Mouse (Mus musculus) c-Kit-positive CD71-positive TER-119-negative erythroid progenitor cells, embryonic 14.5 days (primary cell): ENCODE results near the gene Sae1.
A peak's percentile ranks its signal among the peaks of the same experiment; 100 is the strongest.

Experiments used
- DNase-seq: peaks from one replicate; pipeline ENCODE4 v3.0.0-alpha.2; 2013; ENCODE audit warnings: low read depth

The Sae1 gene

DNA sequence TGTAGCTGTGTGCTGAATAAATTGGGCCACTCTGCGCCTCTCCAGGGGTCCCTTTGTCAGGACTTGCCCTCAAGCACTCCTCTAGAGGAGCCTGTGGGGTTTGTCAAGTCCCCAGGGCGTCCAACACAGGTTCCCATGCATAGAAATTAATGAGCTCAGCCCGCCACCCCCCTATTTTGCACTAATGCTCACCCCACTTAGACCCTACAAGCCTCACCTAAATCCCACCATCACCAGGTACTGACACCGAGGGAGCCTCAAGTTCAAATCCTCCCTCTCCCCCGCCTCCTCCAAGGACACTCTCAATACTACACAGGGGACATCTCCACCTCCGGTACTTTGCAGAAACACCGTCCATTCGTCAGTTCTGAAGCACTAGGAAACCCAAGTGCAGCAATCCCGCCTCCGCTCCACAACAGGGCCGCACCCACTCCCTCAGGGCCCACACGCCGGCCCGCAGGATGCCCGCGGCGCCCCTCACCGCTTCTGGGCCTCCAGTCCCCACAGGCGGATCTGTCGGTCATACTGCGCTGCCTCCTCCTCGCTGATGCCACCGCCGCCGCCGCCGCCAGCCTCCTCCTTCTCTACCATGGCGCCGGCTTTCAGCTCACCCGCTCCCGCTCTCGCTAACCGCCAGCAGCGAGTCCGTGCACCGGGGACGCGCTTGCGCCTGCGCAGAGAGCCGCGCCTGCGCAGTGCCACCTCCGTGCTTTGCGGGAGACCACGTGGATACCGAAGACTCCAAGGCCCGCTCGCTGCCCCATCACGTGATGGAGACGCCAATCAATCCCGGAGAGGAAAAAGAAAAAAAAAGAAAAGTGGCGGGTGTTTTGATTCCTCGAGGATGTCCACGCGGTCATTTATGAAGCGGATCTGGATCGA is at the start of gene Sae1:
Gene Sae1, minus strand, starts transcription at position 647 of the 882 bp plus-strand sequence.
- DNase-seq = peak; percentile 86

DNA sequence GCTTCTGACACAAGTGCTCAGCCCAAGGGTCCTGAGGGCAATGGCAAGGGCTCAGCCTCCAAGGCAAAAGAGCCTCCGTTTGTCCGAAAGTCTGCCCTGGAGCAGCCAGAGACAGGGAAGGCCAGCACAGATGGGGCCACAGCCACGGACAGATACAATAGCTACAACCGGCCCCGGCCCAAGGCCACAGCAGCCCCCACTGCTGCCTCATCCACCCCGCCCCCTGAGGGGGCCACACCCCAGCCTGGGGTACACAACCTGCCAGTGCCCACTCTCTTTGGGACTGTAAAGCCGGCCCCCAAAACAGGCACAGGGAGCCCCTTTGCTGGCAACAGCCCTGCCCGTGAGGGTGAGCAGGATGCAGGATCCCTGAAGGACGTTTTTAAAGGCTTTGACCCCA is 47.5 kb upstream of the Sae1 start:
- no peak for DNase-seq

DNA sequence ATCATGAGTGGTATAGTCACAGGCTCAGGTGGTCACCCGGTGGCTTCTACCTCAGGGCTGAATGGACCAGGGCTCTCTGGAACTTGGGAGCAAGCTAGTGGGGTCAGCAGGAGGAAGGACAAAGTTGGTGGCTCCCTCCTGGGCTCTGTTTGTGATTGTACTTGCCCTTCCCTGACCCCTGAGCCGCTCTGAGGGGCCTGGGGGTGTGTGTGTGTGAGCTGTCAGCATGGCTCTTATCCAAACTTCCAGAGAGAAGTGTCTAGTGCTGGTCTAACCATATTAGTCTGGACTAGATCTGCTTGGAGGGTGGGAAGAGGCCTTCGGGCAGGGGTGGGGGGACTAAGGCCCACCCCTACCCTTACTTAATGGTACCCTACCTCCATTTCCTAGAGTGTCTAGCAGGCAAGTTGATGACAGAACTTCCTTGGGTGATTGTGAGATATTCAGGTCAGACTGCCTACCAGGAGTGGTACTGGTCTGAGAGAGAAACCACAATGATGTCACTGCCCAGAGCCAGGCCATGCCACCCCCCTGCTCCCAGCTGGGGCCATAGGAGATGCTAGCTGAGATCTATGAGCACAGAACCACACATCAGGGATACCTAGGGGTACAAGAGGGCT is 45.9 kb upstream of the Sae1 start:
- DNase-seq = no peak

DNA sequence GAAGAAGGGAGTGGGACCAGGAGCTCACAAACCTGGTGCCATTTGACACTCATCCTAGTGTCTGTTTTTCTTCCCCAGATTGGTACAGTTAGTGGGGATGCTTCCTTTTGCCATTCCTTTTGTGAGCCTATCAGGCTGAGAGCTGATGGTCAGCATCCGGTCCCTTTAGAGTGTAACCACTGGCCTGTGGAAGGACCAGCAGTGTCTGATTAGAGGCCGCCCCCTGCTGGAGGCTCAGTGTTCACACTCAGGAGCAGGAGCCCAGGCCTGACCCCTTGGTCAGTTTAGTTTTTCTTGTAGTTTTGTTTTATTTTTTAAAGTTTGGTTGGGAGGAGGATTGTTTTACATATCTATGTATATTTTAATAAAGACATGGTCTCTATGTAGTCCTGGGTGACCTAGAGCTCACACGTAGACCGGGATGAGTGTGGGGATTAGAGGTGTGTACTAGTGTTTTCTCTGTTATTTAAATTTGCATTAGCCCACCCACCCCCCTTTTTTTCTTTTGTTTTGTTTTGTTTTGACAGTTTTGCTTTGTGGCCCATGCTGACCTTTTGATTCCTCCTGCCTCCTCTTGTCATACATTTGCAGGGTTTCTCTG is 38.6 kb upstream of the Sae1 start:
- no peak for DNase-seq

GRCm38 (mm10) chr7:16425721-16426120 is 38.1 kb upstream of the Sae1 start:
- no peak for DNase-seq

DNA sequence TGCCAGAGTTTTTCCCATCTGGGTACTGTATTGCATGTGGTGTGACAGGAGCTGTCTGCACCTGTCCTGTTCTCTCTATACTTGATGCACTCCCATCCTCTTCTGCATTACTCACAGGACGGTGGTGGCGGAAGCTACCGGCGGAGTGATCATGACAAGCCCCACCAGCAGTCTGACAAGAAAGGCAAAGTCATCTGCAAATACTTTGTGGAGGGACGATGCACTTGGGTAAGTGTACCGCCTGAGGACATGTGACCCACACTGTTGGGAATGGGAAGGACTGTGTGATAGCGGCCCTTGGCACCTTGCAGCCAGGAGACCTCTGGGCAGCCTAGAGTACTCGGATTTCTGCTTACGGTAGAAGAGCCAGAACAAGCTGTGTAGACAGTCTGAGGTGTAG is 36.1 kb upstream of the Sae1 start:
- DNase-seq = no peak

DNA sequence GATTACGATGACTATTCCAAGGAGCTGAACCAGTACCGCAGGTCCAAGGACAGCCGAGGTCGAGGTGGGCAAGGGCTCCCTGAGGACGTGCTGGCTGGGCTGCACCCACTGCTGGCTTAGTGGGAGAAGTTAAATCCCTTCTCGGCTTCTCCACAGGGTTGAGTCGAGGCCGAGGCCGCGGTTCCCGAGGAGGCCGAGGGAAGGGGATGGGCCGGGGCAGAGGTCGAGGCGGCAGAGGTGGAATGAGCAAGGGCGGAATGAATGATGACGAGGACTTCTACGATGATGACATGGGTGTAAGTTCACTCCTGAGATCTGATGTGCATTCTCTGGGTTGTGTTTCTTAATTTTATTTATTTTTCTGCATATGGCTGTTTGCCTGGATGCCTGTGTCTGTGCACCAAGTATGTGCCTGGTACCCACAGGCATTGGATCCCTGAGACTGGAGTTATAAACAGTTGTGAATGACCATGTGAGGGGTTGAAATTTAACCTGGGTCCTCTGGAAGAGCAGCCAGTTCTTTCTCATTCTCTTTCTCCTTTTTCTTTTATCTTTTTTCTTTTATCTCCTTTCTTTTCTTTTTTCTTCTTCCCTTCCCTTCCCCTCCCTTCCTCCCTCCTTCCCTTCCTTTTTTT is 34.7 kb upstream of the Sae1 start:
- no peak for DNase-seq

GRCm38 (mm10) chr7:16420493-16421118 is 33.0 kb upstream of the Sae1 start:
- no peak for DNase-seq

GRCm38 (mm10) chr7:16418713-16419112 is 31.1 kb upstream of the Sae1 start:
- no peak for DNase-seq

DNA sequence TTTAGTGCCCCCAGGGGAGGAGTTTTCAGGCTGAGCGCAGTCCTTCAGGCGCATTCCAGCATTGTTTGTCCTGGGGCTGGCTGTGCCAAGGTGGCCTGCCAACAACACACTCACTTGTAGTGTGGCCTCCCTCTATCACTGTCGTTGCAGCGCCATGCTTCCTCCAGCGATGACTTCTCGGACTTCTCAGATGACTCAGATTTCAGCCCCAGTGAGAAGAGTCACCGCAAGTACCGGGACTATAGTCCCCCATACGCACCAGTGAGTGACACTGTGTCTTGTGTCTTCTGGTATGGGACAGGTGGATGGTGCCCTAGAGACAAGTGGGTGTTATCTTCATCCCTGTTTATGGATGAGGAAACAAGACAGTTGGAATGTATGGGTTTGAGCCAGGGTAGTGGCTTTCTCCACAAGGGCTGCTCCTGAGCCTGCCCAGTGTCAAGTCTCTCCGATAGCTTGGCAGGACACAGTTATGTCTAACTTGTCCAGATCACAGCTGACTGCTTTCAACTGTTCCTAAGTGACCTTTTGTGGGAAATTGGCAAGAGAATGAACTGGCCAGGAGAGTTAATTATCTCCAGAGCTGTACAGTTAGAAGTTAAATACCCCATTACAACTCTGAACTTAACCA is 29.6 kb upstream of the Sae1 start:
- DNase-seq = no peak

DNA sequence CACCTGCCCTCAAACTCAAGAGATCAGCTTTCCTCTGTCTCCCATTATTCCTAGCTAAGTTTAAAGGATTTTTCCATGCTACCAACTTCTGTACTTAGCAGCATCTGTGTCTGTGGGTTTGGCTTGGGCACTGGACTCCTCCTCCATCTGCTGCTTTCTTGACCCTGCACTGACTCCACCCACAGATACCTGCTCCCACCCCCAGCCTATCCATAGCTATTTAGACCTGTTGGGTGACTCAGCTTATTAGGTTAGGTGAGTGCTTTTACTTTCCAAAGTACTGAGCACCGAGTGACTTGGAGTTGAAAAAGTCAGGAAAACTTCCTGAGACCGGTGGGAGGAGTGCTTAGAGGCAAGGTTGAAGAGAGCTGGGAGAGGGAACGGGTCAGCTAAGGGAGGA is 27.8 kb upstream of the Sae1 start:
- no peak for DNase-seq

DNA sequence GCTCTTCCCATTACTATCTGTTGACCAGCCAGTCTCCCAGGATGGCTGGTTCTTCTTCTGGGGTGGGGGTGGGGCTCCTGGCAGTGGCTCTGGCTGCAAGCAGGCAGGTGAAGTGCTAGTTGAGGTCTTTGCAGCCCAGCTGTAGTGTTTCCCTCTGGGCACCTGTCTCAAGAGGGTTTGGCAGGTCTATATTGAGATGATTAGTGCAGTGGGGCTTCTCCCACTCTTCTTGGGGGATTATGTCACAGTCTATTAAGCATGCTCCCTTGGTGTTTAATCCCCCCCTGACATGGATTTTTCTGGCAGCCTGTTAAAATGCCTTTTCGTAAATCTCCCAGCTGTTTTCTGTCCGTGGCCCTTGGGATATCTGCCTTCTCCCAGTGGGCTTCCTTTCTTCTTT is 25.3 kb upstream of the Sae1 start:
- DNase-seq = no peak

DNA sequence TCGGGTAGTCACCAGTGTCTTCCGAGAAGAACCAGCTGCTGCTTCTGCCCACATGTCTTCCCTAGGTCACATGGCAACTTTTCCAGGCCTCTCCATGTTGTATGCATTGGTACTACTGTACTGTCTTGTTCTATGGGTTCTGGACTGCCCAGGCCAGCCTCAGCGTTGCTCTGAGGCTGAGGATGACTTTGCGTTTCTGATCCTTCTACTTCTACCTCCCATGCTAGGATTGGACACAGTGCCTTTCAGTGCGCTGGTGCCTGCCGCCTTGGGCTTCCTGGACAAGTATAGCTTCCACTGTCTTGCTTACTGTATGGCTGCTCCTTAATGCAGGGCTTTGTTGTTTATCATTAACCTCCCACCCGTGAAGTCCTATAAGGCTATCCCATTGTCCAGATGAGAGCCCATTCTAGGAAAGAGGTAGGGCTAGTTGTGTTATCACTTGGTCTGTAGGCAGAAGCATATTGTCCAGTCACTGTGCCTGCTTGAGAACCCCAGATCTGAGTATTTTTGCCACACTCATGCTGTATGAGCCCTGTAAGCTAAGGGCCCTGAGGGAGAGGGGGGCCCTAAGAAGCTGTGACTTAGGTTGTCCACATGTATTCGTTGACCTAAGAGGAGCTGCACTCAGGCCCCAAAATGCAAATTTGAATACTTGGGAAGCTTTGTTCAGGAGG is 24.8 kb upstream of the Sae1 start:
- no peak for DNase-seq

DNA sequence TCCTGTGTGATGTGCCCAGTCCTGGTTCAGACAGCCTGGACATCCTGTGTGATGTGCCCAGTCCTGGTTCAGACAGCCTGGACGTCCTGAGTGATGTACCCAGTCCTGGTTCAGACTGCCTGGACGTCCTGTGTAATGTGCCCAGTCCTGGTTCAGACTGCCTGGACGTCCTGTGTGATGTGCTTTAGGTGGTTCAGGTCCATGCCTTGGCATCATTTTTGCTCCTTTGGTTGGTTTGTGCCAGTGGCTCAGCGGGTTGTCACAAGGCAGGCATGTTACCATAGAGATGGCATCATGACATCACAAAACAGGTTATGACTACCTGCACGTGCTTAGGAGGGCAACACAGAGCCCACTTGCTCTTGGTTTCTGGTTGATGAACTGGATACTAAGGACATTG is 23.5 kb upstream of the Sae1 start:
- DNase-seq = no peak

DNA sequence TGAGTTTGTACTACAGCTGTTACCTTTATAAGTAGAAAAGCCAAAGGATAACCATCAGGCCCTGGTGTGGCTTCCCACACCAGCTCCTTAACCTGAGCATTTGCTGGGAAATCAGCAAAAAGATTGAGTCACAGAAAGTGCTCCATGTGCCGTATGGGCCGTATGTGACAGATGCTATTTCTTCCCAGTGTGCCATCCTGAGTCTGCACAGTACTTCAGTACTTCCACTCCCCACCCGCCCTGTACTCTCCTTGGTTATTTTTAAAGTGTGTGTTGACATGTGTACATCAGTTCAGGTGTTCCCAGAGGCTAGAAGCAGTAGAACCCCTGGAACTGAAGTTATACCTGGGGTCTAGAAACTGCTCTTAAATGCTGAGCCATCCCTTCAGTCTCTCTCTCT is 19.4 kb upstream of the Sae1 start:
- DNase-seq = no peak

DNA sequence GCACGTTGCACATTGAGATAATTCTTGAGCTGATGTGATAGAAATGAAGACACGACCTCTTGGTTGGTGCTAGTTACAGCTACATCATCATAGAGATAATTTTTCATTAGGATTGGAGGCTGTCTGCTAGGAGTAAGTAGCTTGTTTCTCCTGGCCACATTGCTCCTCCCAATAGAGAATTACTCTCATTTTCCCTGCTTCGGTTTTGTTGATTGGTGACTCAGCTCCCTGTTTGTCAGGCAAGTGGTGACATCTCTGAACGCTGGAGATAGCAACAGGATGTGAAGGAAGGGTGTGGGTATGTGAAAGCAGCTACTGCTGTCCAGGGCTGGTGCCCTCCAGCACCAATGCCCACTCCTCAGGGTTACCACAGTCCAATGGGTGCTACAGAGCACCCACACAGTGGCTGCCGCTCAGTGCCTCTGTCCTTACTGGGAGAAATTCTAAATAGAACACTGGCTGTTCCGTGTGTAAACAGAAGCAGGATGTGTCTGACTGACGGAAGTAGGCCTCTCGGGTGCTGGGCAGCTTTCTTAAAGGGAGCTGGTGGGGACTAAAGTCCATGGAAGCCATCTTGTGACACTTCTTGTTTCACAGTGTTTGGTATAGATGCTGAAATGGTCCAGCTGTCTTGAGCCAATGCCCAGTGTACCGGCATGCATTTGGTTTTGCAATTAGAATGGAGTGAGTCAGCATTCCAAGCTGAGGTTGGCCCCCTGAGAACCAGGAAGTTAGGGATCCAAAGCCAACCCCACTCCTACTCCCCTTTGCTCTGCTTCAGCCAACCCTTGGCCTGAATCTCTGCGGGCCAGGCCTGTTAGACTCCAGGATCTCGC is 18.1 kb upstream of the Sae1 start:
- no peak for DNase-seq

- DNase-seq = no peak
Observed at GRCm38 (mm10) chr7:16405073-16405455, 17.5 kb upstream of the Sae1 start.

DNA sequence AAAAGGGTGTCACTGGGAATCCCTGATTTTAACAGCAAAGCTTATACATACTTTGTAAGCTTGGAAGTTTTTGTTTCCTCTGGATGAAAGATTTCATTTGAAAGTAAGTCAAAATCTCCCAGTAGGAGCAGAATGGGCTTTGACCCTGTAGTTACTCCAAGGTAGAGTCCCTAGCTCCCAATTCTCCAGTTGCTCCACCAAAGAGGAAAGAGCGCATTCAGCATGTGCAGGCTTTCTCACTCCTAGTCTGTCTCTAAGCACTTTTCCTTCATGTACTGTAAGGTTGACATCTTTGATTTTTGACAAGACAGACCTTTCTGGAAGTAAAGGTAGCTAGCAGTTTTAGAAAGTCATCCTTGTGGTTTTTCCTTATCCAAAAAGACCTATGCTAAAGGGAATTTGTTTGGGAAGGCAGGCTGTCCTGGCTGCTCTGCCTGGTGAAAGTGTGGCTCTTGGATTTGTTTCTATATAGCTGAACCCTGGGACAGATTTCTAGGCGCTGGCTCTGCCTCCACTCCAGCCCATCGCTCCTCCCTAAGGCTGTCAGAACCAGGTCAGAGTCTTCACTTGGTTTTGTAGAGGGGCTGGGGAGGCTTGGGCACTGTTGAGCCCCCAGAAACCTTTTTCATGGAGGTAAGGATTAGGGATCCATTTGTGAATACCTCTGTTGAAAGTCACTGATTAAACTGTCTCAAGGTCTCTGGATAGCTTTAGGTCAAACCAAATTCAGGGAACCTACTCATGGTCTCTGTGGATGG is 16.9 kb upstream of the Sae1 start:
- no peak for DNase-seq
